Mouse (Mus musculus): Measurements from ENCODE around the gene Snrnp70.
A peak's percentile ranks its signal among the peaks of the same experiment; 100 is the strongest.

Gene Snrnp70

DNA sequence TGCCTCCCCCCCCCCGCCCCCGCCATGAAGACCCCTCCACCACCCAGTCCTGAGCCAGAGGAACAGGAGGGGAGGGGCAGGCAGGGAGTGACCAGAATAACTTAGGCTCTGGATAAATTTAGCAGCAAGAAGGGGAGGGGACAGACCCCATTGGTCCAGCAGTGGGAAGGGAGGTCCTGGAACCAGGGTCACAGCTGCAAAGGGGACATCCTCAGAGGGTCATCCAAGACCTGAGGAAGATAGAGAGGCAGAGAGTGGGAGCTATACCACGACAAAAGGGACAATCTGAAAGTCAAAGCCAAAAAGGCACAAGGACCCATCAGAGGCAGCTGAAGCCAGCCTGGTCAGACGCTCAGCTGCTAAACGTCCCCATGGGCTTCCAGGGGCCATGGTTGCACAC lies 60.5 kb downstream of the Snrnp70 start, which contains the start of gene Hrc:
Gene Hrc (plus strand): TSS at position 235 of the 400 bp plus-strand sequence.
- DNase-seq = no peak

DNA sequence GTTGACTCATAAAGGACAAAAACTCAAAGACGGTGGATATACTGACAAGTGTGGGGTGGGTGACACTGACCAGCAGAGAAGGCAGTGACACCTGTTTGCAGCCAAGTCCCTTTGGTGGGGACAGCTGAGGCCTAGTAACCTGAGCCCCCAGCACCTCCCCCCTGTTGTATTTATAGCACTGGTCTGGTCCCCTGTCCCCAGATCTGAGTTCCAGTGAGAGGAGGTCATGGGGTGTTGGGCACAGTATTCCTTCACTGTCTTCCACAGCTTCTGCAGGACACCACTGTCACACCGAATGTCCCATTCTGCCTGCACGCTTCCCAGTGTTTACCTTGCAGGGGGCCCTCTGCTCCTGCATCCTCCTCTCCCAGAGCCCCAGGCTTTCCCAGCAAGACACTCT lies 60.9 kb downstream of the Snrnp70 start:
- no peak for DNase-seq

DNA sequence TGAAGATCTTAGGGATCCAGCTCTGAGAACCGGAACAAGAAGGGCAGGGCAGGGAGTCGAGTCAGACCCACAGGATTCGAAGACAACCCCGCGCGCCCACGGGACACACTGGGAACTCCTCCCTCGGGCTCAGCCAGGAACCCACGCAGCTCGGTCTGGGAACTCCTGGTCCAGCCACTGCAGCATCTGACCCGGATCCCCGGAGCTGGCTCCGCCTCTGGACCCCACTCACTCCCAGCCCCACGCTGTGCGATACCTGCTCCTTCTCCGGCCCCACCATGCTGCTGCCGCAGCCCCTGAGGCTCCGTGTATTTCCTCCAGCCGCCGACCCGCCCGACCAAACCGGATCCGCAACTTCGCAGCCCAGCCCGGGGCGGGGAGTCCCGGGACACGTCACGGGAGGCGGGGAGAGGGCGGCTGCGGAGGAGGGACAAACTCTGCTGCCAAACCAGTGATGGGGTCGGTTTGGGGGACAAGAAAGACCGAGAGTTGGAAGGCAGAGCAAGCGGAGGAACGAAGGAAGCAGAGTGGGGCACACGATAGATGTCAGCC lies 62.0 kb downstream of the Snrnp70 start, which contains the start of gene Trpm4:
Gene Trpm4 (minus strand): TSS at position 350 of the 552 bp plus-strand sequence.
- peak; percentile 83 to 89 for DNase-seq

DNA sequence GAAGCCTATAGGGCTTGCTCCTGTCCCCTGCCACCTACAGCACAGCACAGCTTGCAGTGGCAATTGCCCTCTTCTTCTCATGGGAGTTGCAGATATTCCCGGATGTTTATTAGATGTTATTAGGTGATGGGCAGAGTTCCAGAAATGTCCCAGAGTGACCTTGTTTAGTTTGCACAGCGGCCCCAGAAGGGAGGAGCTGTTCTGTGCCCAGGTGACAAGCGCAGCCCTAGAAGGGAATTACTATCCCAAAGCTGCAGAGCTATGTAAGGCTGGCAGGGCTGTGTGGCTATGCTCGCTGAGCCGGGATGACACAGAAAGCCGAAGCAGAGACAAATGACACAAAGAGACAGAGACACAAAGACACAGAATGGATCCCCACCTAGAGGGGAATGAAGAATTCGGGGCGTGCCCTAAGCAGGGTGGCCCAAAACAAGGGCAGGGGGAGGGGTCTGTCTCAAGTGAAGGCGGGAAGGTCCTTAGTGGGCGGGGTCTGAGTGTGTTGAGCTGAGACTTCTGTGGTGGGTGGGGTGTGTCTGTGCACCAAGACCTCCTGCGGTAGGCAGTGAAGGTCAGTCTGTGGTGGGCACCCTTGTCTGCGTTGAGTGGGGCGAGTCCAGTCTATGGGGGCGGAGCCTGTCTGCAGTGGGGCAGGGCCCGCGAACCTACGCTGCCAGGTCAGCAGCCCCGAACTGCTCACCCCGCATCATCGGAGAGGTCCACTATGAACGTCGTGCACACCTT lies 62.7 kb downstream of the Snrnp70 start:
- DNase-seq = peak; percentile 57 to 60

- no peak for DNase-seq
Measured at GRCm38 (mm10) chr7:45331502-45331901, 64.0 kb downstream of the Snrnp70 start.

GRCm38 (mm10) chr7:45328841-45329475 lies 66.6 kb downstream of the Snrnp70 start:
- DNase-seq = no peak

Data from cerebellum, postnatal 10 days (tissue).